Mouse (Mus musculus) forebrain, embryonic 15.5 days (tissue): Measurements from ENCODE around the gene Emx2. TPM values are rescaled to one million over a fixed set of nuclear protein-coding genes. Genes with fewer than 3 reads are reported as not detected.

ENCODE experiments used
- ATAC-seq: fragments of 200-750 bp; cut with Nextera tagmentation; replicated peaks from 2 replicates; pipeline ENCODE4 v1.8.0; 2017; ENCODE audit warnings: mild to moderate bottlenecking, moderate TSS enrichment, moderate library complexity
- H3K27ac ChIP-seq: fragments of 300-500 bp; sonication (generic); replicated peaks from 2 replicates; pipeline ENCODE4 v1.5.1; 2015; ENCODE audit warnings: mild to moderate bottlenecking, inconsistent platforms
- H3K27me3 ChIP-seq: fragments of 300-500 bp; sonication (generic); 2 replicates; pipeline ENCODE4 v1.6.1; 2015; ENCODE audit warnings: inconsistent platforms
- H3K36me3 ChIP-seq: fragments of 300-500 bp; sonication (generic); 2 replicates; pipeline ENCODE4 v1.6.1; 2015; ENCODE audit warnings: mild to moderate bottlenecking, inconsistent platforms
- H3K4me1 ChIP-seq: fragments of 300-500 bp; sonication (generic); 2 replicates; pipeline ENCODE4 v1.6.1; 2015; ENCODE audit warnings: inconsistent platforms
- H3K4me2 ChIP-seq: fragments of 300-500 bp; sonication (generic); replicated peaks from 2 replicates; pipeline ENCODE4 v1.6.1; 2015; ENCODE audit warnings: mild to moderate bottlenecking, inconsistent platforms
- H3K4me3 ChIP-seq: fragments of 300-500 bp; sonication (generic); 2 replicates; pipeline ENCODE4 v1.5.1; 2015; ENCODE audit warnings: mild to moderate bottlenecking, inconsistent platforms
- H3K9ac ChIP-seq: fragments of 300-500 bp; sonication (generic); replicated peaks from 2 replicates; pipeline ENCODE4 v1.6.1; 2015; ENCODE audit warnings: mild to moderate bottlenecking, inconsistent platforms
- H3K9me3 ChIP-seq: fragments of 300-500 bp; sonication (generic); 2 replicates; pipeline ENCODE4 v1.6.1; 2016; ENCODE audit warnings: inconsistent platforms
- WGBS: fragments of 180-500 bp; shearing (Covaris S2); methylation state at CpG from one replicate; pipeline ENCODE4 v1.1.7; 2015; ENCODE audit warnings: mixed read lengths; 5-methylcytosine and 5-hydroxymethylcytosine counted together
- polyA plus RNA-seq: library from polyadenylated mRNA; unstranded; fragments of >200 nt; fragmentation: Nextera tagmentation; extraction: Ambion mirVana; gene quantifications from 2 replicates; pipeline ENCODE4 v1.2.1, GENCODE M21; 2015

The Emx2 gene
- polyA plus RNA-seq, 1 experiment from 2014 or later: 14.7 TPM

GRCm38 (mm10) chr19:59454196-59454595 lies 4.0 kb upstream of the Emx2 start:
- H3K4me1 ChIP-seq: peaks cover 42% of the 10 kb centered on the region
- peaks cover 56% of the 10 kb centered on the region for H3K27me3 ChIP-seq
- no peak overlapping the region for H3K4me3 ChIP-seq
- no peaks in the 10 kb centered on the region for H3K36me3 ChIP-seq
- peak overlapping the region; percentile 18; the same call in 1 of the 2 replicates for H3K4me2 ChIP-seq
- no peak overlapping the region for H3K27ac ChIP-seq
- H3K9me3 ChIP-seq: no peaks in the 10 kb centered on the region
- WGBS: 1% methylated on average over 18 of the region's 18 CpGs
- no peak overlapping the region for H3K9ac ChIP-seq
- peak; percentile 45; the same call in 1 of the 2 replicates for ATAC-seq

- Histone ChIP-seq H3K4me2 (0 out of 2 replicates have a peak overlapping the region, but pooled peaks have one; percentile 68), H3K27me3 (peaks cover 45% of the 10 kb centered on the region), H3K9me3 (no peaks in the 10 kb centered on the region), H3K27ac (no peak overlapping the region), H3K36me3 (no peaks in the 10 kb centered on the region), H3K4me1 (peaks cover 45% of the 10 kb centered on the region), H3K9ac (no peak overlapping the region), H3K4me3 (no peak overlapping the region)
- no peak for ATAC-seq
- 14% methylated on average over 7 of the region's 7 CpGs for WGBS
Measured at GRCm38 (mm10) chr19:59455671-59456070, 2.5 kb upstream of the Emx2 start.

- ATAC-seq: peak; percentile 55
- Histone ChIP-seq H3K4me3 (peak overlapping the region; percentile 60), H3K4me2 (peak overlapping the region; percentile 68), H3K27me3 (peaks cover 41% of the 10 kb centered on the region), H3K27ac (peak overlapping the region; percentile 88), H3K36me3 (no peaks in the 10 kb centered on the region), H3K9me3 (no peaks in the 10 kb centered on the region), H3K9ac (peak overlapping the region; percentile 70), H3K4me1 (peaks cover 43% of the 10 kb centered on the region)
- WGBS: under 1% methylated on average over 23 of the region's 23 CpGs
Measured at GRCm38 (mm10) chr19:59457011-59457945, 894 bp upstream of the Emx2 start.

- Histone ChIP-seq H3K4me1 (peaks cover 54% of the 10 kb centered on the region), H3K27ac (peak overlapping the region; percentile 88), H3K9ac (peak overlapping the region; percentile 70), H3K27me3 (peaks cover 26% of the 10 kb centered on the region), H3K36me3 (no peaks in the 10 kb centered on the region), H3K4me2 (peak overlapping the region; percentile 68), H3K4me3 (peak overlapping the region; percentile 60), H3K9me3 (no peaks in the 10 kb centered on the region)
- ATAC-seq: peak; percentile 6; the same call in 1 of the 2 replicates
- 2% methylated on average over 15 of the region's 15 CpGs for WGBS
Measured at GRCm38 (mm10) chr19:59458743-59459135, 567 bp downstream of the Emx2 start.

GRCm38 (mm10) chr19:59459158-59459781 lies 1.1 kb downstream of the Emx2 start:
- ATAC-seq: 0 out of 2 replicates have a peak, but pooled peaks have one; percentile 4
- no peaks in the 10 kb centered on the region for H3K36me3 ChIP-seq
- peak overlapping the region; percentile 70 for H3K9ac ChIP-seq
- H3K9me3 ChIP-seq: no peaks in the 10 kb centered on the region
- peaks cover 54% of the 10 kb centered on the region for H3K4me1 ChIP-seq
- under 1% methylated on average over 74 of the region's 75 CpGs for WGBS
- H3K4me3 ChIP-seq: peak overlapping the region; percentile 60
- peak overlapping the region; percentile 88 for H3K27ac ChIP-seq
- peaks cover 22% of the 10 kb centered on the region; the same call in 1 of the 2 replicates for H3K27me3 ChIP-seq
- peak overlapping the region; percentile 68 for H3K4me2 ChIP-seq

- Histone ChIP-seq H3K4me2 (peak overlapping the region; percentile 68), H3K36me3 (no peaks in the 10 kb centered on the region), H3K9me3 (no peaks in the 10 kb centered on the region), H3K4me3 (peak overlapping the region; percentile 60), H3K27ac (peak overlapping the region; percentile 88), H3K4me1 (peaks cover 48% of the 10 kb centered on the region), H3K27me3 (peaks cover 19% of the 10 kb centered on the region; the same call in 1 of the 2 replicates), H3K9ac (peak overlapping the region; percentile 70)
- 0% methylated on average over 19 of the region's 19 CpGs for WGBS
- no peak for ATAC-seq
Measured at GRCm38 (mm10) chr19:59459811-59460241, 1.7 kb downstream of the Emx2 start.

- H3K27ac ChIP-seq: peak overlapping the region; percentile 88
Measured at GRCm38 (mm10) chr19:59460328-59461115, 2.4 kb downstream of the Emx2 start.

GRCm38 (mm10) chr19:59461481-59462421 lies 3.6 kb downstream of the Emx2 start:
- Histone ChIP-seq H3K4me2 (peak overlapping the region; percentile 68), H3K27me3 (peaks cover 13% of the 10 kb centered on the region; the same call in 1 of the 2 replicates)

More at GRCm38 (mm10) chr19:59460328-59461115, 2.4 kb downstream of the Emx2 start:
- Histone ChIP-seq H3K9ac (peak overlapping the region; percentile 70), H3K4me1 (peaks cover 49% of the 10 kb centered on the region), H3K9me3 (no peaks in the 10 kb centered on the region), H3K27me3 (peaks cover 18% of the 10 kb centered on the region; the same call in 1 of the 2 replicates), H3K4me3 (peak overlapping the region; percentile 60), H3K36me3 (no peaks in the 10 kb centered on the region), H3K4me2 (peak overlapping the region; percentile 68)
- WGBS: under 1% methylated on average over 34 of the region's 34 CpGs
- ATAC-seq: no peak

GRCm38 (mm10) chr19:59462459-59463292 lies 4.5 kb downstream of the Emx2 start:
- Histone ChIP-seq H3K27me3 (peaks cover 16% of the 10 kb centered on the region; the same call in 1 of the 2 replicates), H3K4me2 (peak overlapping the region; percentile 68), H3K27ac (peak overlapping the region; percentile 29), H3K9me3 (no peaks in the 10 kb centered on the region), H3K4me1 (peaks cover 59% of the 10 kb centered on the region), H3K9ac (peak overlapping the region; percentile 43), H3K4me3 (peak overlapping the region; percentile 60), H3K36me3 (no peaks in the 10 kb centered on the region)
- 6% methylated on average over 19 of the region's 19 CpGs for WGBS
- ATAC-seq: no peak

More at GRCm38 (mm10) chr19:59461481-59462421, 3.6 kb downstream of the Emx2 start:
- Histone ChIP-seq H3K4me3 (peak overlapping the region; percentile 60), H3K9ac (peak overlapping the region; percentile 70), H3K4me1 (peaks cover 56% of the 10 kb centered on the region), H3K9me3 (no peaks in the 10 kb centered on the region), H3K36me3 (no peaks in the 10 kb centered on the region), H3K27ac (peak overlapping the region; percentile 29)
- ATAC-seq: no peak
- WGBS: 3% methylated on average over 36 of the region's 36 CpGs
